Mouse (Mus musculus) lung, adult 2 months (tissue): ENCODE results near the gene Homer1.

Source experiments
- CTCF ChIP-seq: fragments of 200-500 bp; IDR thresholded peaks from 2 replicates; pipeline ENCODE4 v1.5.1; 2011; ENCODE audit warnings: mild to moderate bottlenecking, low read length, control low read depth; ENCODE audit not compliant: insufficient read depth
- POLR2A ChIP-seq: fragments of 200-500 bp; IDR thresholded peaks from 2 replicates; pipeline ENCODE4 v1.6.1; 2011; ENCODE audit warnings: low read depth, mild to moderate bottlenecking, control low read depth, low read length, borderline replicate concordance; ENCODE audit errors: extremely low read depth

DNA sequence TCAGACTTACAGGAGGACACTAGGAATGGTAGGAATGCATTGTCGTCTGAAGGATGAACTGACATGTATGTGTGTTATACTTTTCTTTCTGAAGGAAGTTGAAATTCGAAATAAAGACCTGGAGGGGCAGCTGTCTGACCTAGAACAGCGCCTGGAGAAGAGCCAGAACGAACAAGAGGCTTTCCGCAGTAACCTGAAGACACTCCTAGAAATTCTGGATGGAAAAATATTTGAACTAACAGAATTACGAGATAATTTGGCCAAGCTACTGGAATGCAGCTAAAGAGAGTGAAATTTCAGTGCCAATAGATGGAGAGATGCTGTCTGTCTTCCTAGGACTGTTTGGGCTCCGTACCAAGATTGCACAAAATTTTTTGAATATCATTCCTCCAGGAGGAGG is 102.5 kb downstream of the Homer1 start:
- no peak for TF ChIP-seq POLR2A
- no peak for TF ChIP-seq CTCF
